Mouse (Mus musculus) limb, embryonic 12.5 days (tissue): ENCODE data around the gene Espn. TPM values are rescaled to one million over a fixed set of nuclear protein-coding genes. Genes with fewer than 3 reads are reported as not detected.
A peak's percentile ranks its signal among the peaks of the same experiment; 100 is the strongest.

Source experiments
- ATAC-seq: fragments of 200-750 bp; cut with Nextera tagmentation; 2 replicates; pipeline ENCODE4 v1.8.0; 2017; ENCODE audit warnings: low read depth, moderate TSS enrichment; ENCODE audit not compliant: insufficient number of reproducible peaks, insufficient read depth, low FRiP score, low TSS enrichment
- H3K27ac ChIP-seq: fragments of 300-500 bp; sonication (generic); 2 replicates; pipeline ENCODE4 v1.5.1; 2016; ENCODE audit warnings: mild to moderate bottlenecking, moderate library complexity
- H3K27me3 ChIP-seq: fragments of 300-500 bp; sonication (generic); 2 replicates; pipeline ENCODE4 v1.6.1; 2016; ENCODE audit warnings: mild to moderate bottlenecking, moderate library complexity
- H3K36me3 ChIP-seq: fragments of 300-500 bp; sonication (generic); 2 replicates; pipeline ENCODE4 v1.6.1; 2016; ENCODE audit warnings: mild to moderate bottlenecking, moderate library complexity
- H3K4me1 ChIP-seq: fragments of 300-500 bp; sonication (generic); replicated peaks from 2 replicates; pipeline ENCODE4 v1.6.1; 2016
- H3K4me2 ChIP-seq: fragments of 300-500 bp; sonication (generic); 2 replicates; pipeline ENCODE4 v1.6.1; 2016; ENCODE audit warnings: mild to moderate bottlenecking, moderate library complexity
- H3K4me3 ChIP-seq: fragments of 300-500 bp; sonication (generic); replicated peaks from 2 replicates; pipeline ENCODE4 v1.5.1; 2016; ENCODE audit warnings: mild to moderate bottlenecking
- H3K9ac ChIP-seq: fragments of 300-500 bp; sonication (generic); replicated peaks from 2 replicates; pipeline ENCODE4 v1.6.1; 2016; ENCODE audit warnings: mild to moderate bottlenecking, moderate library complexity
- H3K9me3 ChIP-seq: fragments of 300-500 bp; sonication (generic); 2 replicates; pipeline ENCODE4 v1.6.1; 2016; ENCODE audit warnings: mild to moderate bottlenecking, moderate library complexity
- WGBS: fragments of 180-500 bp; shearing (Covaris S2); methylation state at CpG from one replicate; pipeline ENCODE4 v1.1.7; 2016; 5-methylcytosine and 5-hydroxymethylcytosine counted together
- polyA plus RNA-seq: library from polyadenylated mRNA; unstranded; fragments of >200 nt; fragmentation: Nextera tagmentation; extraction: Ambion mirVana; gene quantifications from 2 replicates; pipeline ENCODE4 v1.2.1, GENCODE M21; 2016

Espn gene
- polyA plus RNA-seq, 1 experiment from 2014 or later = 1.9 TPM

DNA sequence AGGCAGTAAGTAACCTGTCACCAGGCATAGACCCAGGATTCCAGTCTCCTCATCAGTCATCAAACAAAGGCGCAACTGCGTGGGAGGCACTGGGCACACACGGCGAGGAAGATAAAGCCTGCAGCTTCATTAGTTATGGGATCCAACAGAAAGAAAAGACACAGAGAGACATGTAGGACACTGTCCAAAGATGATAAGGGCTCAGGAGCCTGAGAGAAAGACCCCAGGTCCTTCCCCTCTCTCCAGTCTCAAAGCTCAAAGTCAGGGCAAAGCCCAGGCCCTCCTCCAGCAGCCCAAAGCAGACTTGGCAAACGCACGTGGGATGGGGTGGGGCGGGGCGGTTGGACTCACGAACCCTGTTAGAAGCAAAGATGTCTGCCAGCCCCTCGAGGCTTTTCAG lies 6.7 kb downstream of the Espn start:
- peaks cover 73% of the 10 kb centered on the region for H3K27me3 ChIP-seq
- H3K4me3 ChIP-seq = no peak overlapping the region
- H3K36me3 ChIP-seq = no peaks in the 10 kb centered on the region
- no peak for ATAC-seq
- H3K4me1 ChIP-seq = no peaks in the 10 kb centered on the region
- no peak overlapping the region for H3K4me2 ChIP-seq
- no peaks in the 10 kb centered on the region for H3K9me3 ChIP-seq
- 73% methylated on average over 10 of the region's 10 CpGs for WGBS
- no peak overlapping the region for H3K27ac ChIP-seq
- no peak overlapping the region for H3K9ac ChIP-seq

DNA sequence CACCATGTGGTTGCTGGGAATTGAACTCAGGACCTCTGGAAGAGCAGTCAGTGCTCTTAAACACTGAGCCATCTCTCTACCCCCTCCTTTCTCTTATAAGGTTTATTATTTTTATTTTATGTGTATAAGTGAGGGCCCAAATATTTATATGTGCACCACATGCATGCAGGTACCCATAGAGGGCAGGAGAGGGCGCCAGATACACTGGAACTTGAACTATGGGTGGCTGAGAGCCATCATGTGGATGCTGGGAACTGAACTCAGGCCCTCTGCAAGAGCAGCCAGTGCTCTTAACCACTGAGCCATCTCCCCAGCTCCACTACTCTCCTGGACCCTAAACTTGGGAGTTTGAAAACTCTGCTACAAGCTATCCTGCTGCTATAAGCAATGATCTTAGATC lies 8.5 kb downstream of the Espn start:
- peaks cover 70% of the 10 kb centered on the region for H3K27me3 ChIP-seq
- WGBS = 17% methylated on average over 1 of the region's 1 CpGs

DNA sequence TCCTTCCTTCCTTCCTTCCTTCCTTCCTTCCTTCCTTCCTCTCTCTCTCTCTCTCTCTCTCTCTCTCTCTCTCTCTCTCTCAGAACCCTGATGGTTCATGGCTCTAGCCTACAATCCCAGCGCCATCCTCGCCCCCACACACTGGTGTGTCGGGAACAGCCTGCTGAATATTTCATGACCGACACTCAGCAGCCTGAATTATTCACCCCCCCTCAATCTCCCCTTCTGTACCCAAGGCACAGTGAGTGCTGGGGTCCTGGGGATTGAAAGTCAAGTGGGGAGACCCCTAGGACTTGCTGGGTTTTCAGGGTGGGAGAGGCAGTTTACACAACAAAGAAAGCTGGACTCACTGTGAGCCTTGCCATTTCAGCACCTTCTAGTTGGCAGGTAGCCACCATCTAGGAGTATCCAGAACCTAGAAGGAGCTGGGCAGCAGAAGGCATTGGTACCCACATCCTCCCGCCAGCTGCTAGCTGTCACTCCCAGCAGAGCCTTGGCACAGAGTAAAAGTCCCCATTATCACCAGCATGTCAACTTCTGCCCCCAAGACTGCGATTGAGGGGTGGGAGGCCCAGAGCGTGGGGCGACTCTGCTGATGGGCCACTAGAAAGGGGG lies 10.5 kb downstream of the Espn start:
- no peak overlapping the region for H3K4me2 ChIP-seq
- no peak for ATAC-seq

More for the DNA sequence above, 8.5 kb downstream of the Espn start:
- Histone ChIP-seq H3K36me3 (no peaks in the 10 kb centered on the region), H3K4me1 (peaks cover 4% of the 10 kb centered on the region), H3K4me2 (no peak overlapping the region), H3K9ac (no peak overlapping the region), H3K4me3 (no peak overlapping the region), H3K9me3 (no peaks in the 10 kb centered on the region), H3K27ac (no peak overlapping the region)
- no peak for ATAC-seq

DNA sequence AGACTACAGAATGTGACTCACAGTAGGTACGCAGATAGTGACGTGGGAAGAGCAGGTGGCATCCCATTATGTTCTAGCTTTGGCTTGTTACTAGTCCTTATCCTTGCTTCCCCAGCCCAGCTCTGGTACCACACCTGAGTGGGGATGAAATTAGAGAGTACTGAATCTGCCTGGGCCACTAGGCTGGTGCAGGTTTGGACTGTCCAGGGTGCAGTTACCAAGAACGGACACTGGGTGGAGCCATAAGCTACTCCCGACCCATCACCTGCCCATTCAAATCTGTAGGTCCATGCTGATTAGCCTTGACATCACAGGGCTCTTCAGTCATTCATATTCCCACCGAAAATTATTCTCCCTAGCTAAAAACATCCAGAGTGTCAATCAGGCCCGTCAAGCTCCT lies 11.7 kb downstream of the Espn start:
- H3K4me1 ChIP-seq = peaks cover 6% of the 10 kb centered on the region
- no peak overlapping the region for H3K9ac ChIP-seq
- ATAC-seq = no peak
- no peaks in the 10 kb centered on the region for H3K9me3 ChIP-seq
- peaks cover 74% of the 10 kb centered on the region for H3K27me3 ChIP-seq
- H3K4me3 ChIP-seq = no peak overlapping the region
- H3K4me2 ChIP-seq = no peak overlapping the region
- WGBS = 26% methylated on average over 6 of the region's 6 CpGs
- no peak overlapping the region for H3K27ac ChIP-seq
- H3K36me3 ChIP-seq = no peaks in the 10 kb centered on the region

More for the DNA sequence above, 10.5 kb downstream of the Espn start:
- Histone ChIP-seq H3K9me3 (no peaks in the 10 kb centered on the region), H3K27me3 (peaks cover 73% of the 10 kb centered on the region), H3K36me3 (no peaks in the 10 kb centered on the region), H3K4me1 (peaks cover 6% of the 10 kb centered on the region), H3K27ac (no peak overlapping the region), H3K9ac (no peak overlapping the region), H3K4me3 (no peak overlapping the region)
- 71% methylated on average over 8 of the region's 8 CpGs for WGBS

DNA sequence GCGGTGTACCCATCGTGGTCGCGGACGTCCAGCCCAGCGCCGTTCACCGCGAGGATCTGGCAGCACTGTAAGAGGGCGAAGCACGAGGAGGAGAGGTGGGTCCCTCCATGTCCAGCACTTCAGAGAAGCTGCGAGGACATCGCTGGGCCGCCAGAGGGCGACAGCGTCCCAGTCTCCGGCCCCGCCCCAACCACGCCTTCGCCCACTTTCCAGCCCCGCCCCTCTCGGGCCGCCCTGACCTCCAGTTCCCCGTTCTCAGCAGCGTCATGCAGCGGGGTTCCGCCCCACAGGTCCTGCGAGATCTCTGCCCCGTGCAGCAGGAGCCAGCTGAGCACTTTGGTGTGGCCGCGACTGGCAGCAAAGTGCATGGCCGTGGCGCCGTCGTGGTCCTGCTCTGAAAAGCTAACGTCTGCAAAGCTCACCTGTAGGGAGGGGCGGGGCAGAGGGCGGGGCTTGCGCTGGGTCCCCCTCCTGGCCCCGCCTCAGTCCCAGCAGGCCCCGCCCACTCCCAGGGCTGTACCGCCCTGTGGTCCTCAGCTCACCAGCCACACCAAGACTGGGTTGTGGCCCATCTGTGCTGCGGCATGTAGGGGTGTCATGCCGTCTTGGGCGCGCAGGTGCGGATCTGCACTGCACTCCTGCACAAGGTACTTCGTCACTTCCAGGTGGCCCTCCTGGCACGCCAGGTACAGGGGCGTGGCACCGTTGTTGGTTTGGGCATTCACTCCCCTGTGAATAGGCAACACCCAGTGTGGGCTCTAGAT lies 13.5 kb downstream of the Espn start:
- Histone ChIP-seq H3K27ac (no peak overlapping the region), H3K27me3 (peaks cover 77% of the 10 kb centered on the region), H3K36me3 (no peaks in the 10 kb centered on the region), H3K4me2 (peak overlapping the region; percentile 64), H3K9me3 (no peaks in the 10 kb centered on the region), H3K9ac (no peak overlapping the region), H3K4me3 (peak overlapping the region; percentile 44), H3K4me1 (peaks cover 6% of the 10 kb centered on the region)
- ATAC-seq = peak; percentile 83
- WGBS = 2% methylated on average over 51 of the region's 51 CpGs

DNA sequence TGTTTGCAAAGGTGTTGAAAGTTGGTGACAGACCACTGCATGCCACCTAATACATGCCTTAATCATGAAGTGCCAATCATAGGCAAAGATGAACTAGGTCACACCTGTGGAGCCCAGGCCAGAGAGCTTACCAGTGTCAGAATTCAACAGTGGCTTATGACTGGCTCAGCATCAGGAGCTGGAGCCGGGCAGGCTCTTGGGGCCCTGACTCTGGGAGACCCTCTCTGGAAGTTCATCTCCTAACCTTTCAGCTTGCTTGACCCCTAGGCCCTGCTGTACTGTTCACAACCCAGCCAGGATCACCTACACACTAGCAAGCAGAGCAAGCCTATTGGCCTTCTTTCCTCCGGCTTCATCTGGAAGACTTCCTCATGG lies 15.3 kb downstream of the Espn start:
- WGBS = 86% methylated on average over 2 of the region's 2 CpGs
- H3K9ac ChIP-seq = no peak overlapping the region
- peaks cover 19% of the 10 kb centered on the region for H3K4me1 ChIP-seq
- no peaks in the 10 kb centered on the region for H3K36me3 ChIP-seq
- no peak for ATAC-seq
- peaks cover 87% of the 10 kb centered on the region for H3K27me3 ChIP-seq
- no peaks in the 10 kb centered on the region for H3K9me3 ChIP-seq
- no peak overlapping the region for H3K4me3 ChIP-seq
- no peak overlapping the region for H3K4me2 ChIP-seq
- H3K27ac ChIP-seq = no peak overlapping the region

DNA sequence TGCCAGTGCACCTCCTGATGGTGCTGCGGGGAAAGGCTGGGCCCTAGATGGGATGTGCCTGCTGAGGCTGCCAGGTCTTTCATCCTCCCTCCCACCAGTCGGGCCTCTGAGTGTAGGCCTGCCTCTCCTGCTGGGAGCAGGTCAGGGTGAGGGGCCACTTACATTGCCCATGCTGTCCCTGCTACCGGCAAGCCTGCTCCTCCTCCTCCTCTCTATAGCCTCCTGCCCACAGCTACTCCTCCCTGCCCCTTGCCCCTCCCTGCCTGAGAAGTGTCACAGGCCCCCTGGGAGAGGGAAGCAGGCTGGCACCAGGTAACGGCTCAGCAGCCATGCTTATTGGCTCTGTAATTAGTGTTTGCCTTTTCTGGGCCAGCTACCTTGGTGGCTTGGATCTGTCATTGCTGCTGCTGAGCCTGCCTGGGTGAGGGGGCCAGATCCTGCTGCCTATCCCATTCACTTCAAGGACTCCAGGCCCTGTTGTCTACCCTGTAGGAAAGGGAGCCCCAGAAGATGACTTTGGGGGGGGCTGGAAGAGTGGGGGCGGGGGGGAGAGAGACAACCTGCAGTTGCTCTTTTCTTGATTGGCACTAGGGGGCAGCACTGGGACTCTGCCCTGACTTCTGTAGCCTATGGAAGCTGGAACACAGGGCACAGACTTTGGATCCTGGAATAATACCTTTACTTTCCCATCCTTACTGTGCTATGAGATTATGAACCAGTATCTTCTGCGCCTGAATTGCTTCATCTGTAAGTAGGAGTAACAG lies 15.9 kb downstream of the Espn start:
- peaks cover 87% of the 10 kb centered on the region for H3K27me3 ChIP-seq

DNA sequence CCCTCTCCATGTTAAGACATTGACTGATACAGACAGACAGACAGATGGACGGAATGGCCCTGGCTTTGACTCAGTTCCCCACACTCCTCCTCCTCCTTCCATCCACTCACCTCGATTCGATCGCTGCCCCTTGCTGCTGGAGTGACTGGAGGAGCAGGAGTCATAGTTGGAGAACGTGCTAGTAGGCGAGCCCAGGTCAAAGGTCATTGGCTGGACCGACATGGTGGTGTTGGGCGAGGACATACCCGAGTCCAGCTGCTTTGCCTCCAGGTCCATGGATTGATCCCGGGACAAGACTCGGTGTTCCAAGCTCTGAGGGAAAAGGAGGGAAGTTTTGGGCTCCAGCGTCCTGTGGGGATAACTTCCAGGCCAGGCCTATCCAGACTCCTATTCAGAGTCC lies 16.8 kb downstream of the Espn start:
- no peak overlapping the region for H3K4me3 ChIP-seq
- no peak for ATAC-seq
- no peak overlapping the region for H3K27ac ChIP-seq
- peaks cover 34% of the 10 kb centered on the region for H3K4me1 ChIP-seq
- 83% methylated on average over 12 of the region's 12 CpGs for WGBS
- H3K36me3 ChIP-seq = no peaks in the 10 kb centered on the region
- H3K9ac ChIP-seq = no peak overlapping the region
- H3K4me2 ChIP-seq = no peak overlapping the region
- peaks cover 87% of the 10 kb centered on the region for H3K27me3 ChIP-seq
- no peaks in the 10 kb centered on the region for H3K9me3 ChIP-seq

More for the DNA sequence above, 15.9 kb downstream of the Espn start:
- Histone ChIP-seq H3K4me1 (peaks cover 25% of the 10 kb centered on the region), H3K4me3 (no peak overlapping the region), H3K4me2 (no peak overlapping the region), H3K36me3 (no peaks in the 10 kb centered on the region), H3K9ac (no peak overlapping the region), H3K27ac (no peak overlapping the region), H3K9me3 (no peaks in the 10 kb centered on the region)
- ATAC-seq = no peak
- 29% methylated on average over 6 of the region's 6 CpGs for WGBS

DNA sequence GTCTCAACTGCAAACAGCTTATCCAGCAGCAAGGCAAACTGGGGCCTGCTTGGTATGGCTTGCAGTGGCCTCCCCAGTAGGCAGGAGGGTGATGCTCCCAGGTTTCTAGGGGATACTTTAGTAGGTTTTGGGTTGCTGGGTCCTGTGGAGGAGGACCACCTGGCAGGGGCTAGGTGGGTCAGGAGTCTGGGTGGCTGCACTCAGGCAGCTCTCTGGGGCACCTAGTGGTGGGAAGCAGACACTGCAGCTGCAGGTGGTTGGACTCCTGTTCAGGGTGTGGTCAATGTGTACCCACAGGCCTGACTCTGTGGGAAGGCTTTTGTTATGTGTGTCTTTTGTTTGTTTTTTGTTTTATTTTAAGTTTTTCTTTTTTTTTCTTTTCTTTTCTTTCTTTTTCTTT lies 17.7 kb downstream of the Espn start:
- Histone ChIP-seq H3K4me1 (peaks cover 38% of the 10 kb centered on the region), H3K27me3 (peaks cover 90% of the 10 kb centered on the region), H3K9me3 (no peaks in the 10 kb centered on the region), H3K4me3 (no peak overlapping the region), H3K9ac (no peak overlapping the region), H3K36me3 (no peaks in the 10 kb centered on the region), H3K4me2 (no peak overlapping the region), H3K27ac (no peak overlapping the region)
- no peak for ATAC-seq

DNA sequence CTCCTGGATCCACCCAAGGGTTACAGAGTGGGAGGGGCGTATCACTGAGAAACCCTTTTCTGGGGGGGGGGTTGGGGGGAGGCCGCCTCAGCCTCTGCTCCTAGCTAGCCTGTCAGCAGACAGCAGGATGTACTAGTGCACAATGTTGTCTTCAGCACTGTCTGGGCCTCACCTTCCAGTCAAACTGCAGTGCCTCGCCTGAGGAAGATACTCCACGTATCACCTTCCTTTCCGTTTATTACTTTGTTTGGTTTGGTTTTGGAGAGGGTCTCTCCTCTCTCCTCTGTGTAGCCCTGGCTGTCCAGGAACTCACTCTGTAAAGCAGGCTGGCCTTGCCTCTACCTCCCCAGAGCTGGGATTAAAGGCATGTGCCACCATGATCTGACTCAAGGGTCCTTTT lies 19.0 kb downstream of the Espn start:
- Histone ChIP-seq H3K27me3 (peaks cover 92% of the 10 kb centered on the region), H3K36me3 (no peaks in the 10 kb centered on the region), H3K9ac (no peak overlapping the region), H3K4me1 (peaks cover 32% of the 10 kb centered on the region), H3K4me3 (no peak overlapping the region), H3K27ac (no peak overlapping the region), H3K9me3 (no peaks in the 10 kb centered on the region), H3K4me2 (no peak overlapping the region)
- no peak for ATAC-seq
- WGBS = 50% methylated on average over 5 of the region's 5 CpGs

DNA sequence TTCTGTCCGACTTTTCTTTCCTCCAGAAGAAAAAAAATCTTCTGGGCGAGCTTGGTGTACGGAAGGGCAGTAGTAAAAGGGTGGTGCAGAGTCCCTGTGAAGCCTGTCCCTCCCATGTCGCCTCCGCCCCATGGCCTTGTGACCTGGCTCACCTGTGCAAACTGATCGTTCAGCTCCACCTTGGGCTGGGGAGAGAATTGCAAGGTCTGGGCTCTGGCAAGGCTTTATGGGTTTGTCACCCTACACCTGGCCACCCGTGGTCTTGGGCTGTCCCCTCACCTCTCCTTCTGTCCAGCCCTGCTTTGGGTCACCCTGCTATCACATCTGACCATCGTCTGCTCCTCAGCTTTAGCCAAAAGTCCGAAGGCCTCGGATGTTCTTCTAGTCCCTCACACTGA lies 19.4 kb downstream of the Espn start:
- Histone ChIP-seq H3K4me2 (no peak overlapping the region), H3K4me1 (peaks cover 32% of the 10 kb centered on the region), H3K27ac (no peak overlapping the region), H3K9ac (no peak overlapping the region), H3K4me3 (no peak overlapping the region), H3K36me3 (no peaks in the 10 kb centered on the region), H3K27me3 (peaks cover 94% of the 10 kb centered on the region), H3K9me3 (no peaks in the 10 kb centered on the region)
- 26% methylated on average over 10 of the region's 10 CpGs for WGBS
- no peak for ATAC-seq
